In the genomic region with DNA sequence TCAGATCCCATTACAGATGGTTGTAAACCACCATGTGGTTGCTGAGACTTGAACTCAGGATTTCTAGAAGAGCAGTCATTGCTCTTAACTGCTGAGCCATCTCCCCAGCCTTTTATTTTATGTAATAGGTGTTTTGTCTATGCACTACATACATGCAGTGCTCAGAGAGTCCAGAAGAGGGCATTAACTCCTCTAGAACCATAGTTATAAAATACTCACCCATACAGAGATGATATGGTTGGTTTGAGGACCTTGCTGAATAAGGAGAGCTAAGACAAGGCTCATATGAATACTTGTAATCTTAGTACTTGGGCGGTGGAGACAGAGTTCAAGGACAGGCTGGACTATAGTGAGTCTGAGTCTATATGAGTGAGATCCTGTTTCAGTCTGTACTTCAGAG, we compare ENCODE assay signal across 8 mouse cellular contexts. TPM values are rescaled to one million over a fixed set of nuclear protein-coding genes. Genes with fewer than 3 reads are reported as not detected.
A peak's percentile ranks its signal among the peaks of the same experiment; 100 is the strongest.
DNase-seq lines count a peak whose midpoint lies in the region; ATAC-seq and TF ChIP-seq lines count a peak whose summit lies in the region.
"Had no signal": no experiment of that assay in that cellular context is flagged by ENCODE, and none has a peak within 500 bp of the region (broad histone marks: within the 10 kb centered on the region; RNA-seq: fewer than 3 reads in every experiment).

No protein-coding gene starts in this region.

- TF ChIP-seq CTCF in liver, postnatal 0 days (IDR thresholded peaks at IDR 0.05; ENCODE audit: low read depth) = peak; percentile 76

- intact Hi-C loops in heart, postnatal 10 days (cut with DNase I) = loop anchor here (1.0 to 10.0 kb wide), 3 partner anchors 75 to 169 kb away; no protein-coding TSS in a partner anchor

- DNase-seq in liver = peak; percentile 13
- DNase-seq in Muller cell, postnatal 12 days (ENCODE audit: inconsistent ontology term) = peak; percentile 38
- DNase-seq in cerebellum, adult 18-20 months = peak; percentile 73 to 75
- DNase-seq in heart, postnatal 10 days = peak; percentile 71 to 74
- peak; percentile 41 for DNase-seq in liver, postnatal 0 days
- peak; percentile 32 to 70 for DNase-seq in spleen, postnatal 10 days (ENCODE audit: low spot score in 2 of 2)

- peaks cover 37% of the 10 kb centered on the region for H3K36me3 ChIP-seq in liver, embryonic 12.5 days
- peaks cover 38% of the 10 kb centered on the region for H3K36me3 ChIP-seq in liver, postnatal 0 days (replicated peaks; ENCODE audit: insufficient read depth, low read length)

- H3K4me2 ChIP-seq in liver, embryonic 12.5 days = no peak overlapping the region
- no peak overlapping the region for H3K4me2 ChIP-seq in liver, postnatal 0 days (ENCODE audit: low read depth, low read length)

- H3K9me3 ChIP-seq in liver, embryonic 12.5 days (replicated peaks) = no peaks in the 10 kb centered on the region
- no peaks in the 10 kb centered on the region for H3K9me3 ChIP-seq in liver, postnatal 0 days (ENCODE audit: low read length)

- H3K4me1 ChIP-seq in liver, embryonic 12.5 days = no peaks in the 10 kb centered on the region
- no peaks in the 10 kb centered on the region for H3K4me1 ChIP-seq in liver, postnatal 0 days (ENCODE audit: insufficient read depth)

- no peaks in the 10 kb centered on the region for H3K27me3 ChIP-seq in liver, embryonic 12.5 days (replicated peaks)
- H3K27me3 ChIP-seq in liver, postnatal 0 days (ENCODE audit: insufficient read depth, low read length) = no peaks in the 10 kb centered on the region

- no peak overlapping the region for H3K27ac ChIP-seq in liver, embryonic 12.5 days
- H3K27ac ChIP-seq in liver, postnatal 0 days (ENCODE audit: low read depth) = no peak overlapping the region
- H3K27ac ChIP-seq: macrophage had no signal

- WGBS in liver, embryonic 12.5 days (ENCODE audit: insufficient replicate concordance) = 74% methylated on average over 1 of the region's 1 CpGs
- 69% methylated on average over 1 of the region's 1 CpGs for WGBS in liver, postnatal 0 days (ENCODE audit: insufficient replicate concordance)

- no peak for ATAC-seq in liver, embryonic 12.5 days
- ATAC-seq in liver, postnatal 0 days = peak; percentile 38

- no peak overlapping the region for H3K4me3 ChIP-seq in liver, embryonic 12.5 days
- H3K4me3 ChIP-seq in liver, postnatal 0 days (ENCODE audit: low read depth, low read length) = no peak overlapping the region

- no peak for TF ChIP-seq EP300 in liver, postnatal 0 days (IDR thresholded peaks at IDR 0.05; ENCODE audit: low read depth)

- H3K9ac ChIP-seq in liver, embryonic 12.5 days = no peak overlapping the region
- no peak overlapping the region for H3K9ac ChIP-seq in liver, postnatal 0 days (replicated peaks)

RNA-seq across cellular contexts. Expression of a gene that starts 15.6 kb away (rescaled TPM):
- polyA plus RNA-seq in liver, embryonic 12.5 days (2016; fragmentation: Nextera tagmentation; extraction: Ambion mirVana) = 20.2 and 20.5 TPM in 2 replicates
- 10 to 100 TPM; 33.6 to 46.7 TPM for total RNA-seq in heart, postnatal 10 days (2021)
- 6.1 and 6.6 TPM in 2 replicates for polyA plus RNA-seq in liver, postnatal 0 days (2015; fragmentation: Nextera tagmentation; extraction: Ambion mirVana)

Comparison
In these comparisons a context has a peak if more than half of its experiments do, and no peak if none do; other contexts are left out.
1. DNase-seq: peak in every context shown above with its lines; median percentile 74 in cerebellum, adult 18-20 months; 72 in heart, postnatal 10 days; 51 in spleen, postnatal 10 days; 41 in liver, postnatal 0 days; 38 in Muller cell, postnatal 12 days; 13 in liver.